Mouse (Mus musculus) splenic B cell, adult 2 months (primary cell): ENCODE measurements around the gene Stk16.

Experiments used
- DNase-seq: peaks from one replicate; pipeline ENCODE4 v3.0.0-alpha.2; 2011; ENCODE audit warnings: low read depth, low spot score
- H3K27me3 ChIP-seq: 2 replicates; pipeline ENCODE4 v1.6.1; 2012; ENCODE audit warnings: mild to moderate bottlenecking, low read length, moderate library complexity, mixed read lengths; ENCODE audit not compliant: control insufficient read depth, poor library complexity, insufficient read depth, severe bottlenecking
- H3K36me3 ChIP-seq: 2 replicates; pipeline ENCODE4 v1.6.1; 2012; ENCODE audit warnings: mild to moderate bottlenecking, low read length, moderate library complexity, mixed read lengths; ENCODE audit not compliant: control insufficient read depth, poor library complexity, insufficient read depth, severe bottlenecking

Gene Stk16

DNA sequence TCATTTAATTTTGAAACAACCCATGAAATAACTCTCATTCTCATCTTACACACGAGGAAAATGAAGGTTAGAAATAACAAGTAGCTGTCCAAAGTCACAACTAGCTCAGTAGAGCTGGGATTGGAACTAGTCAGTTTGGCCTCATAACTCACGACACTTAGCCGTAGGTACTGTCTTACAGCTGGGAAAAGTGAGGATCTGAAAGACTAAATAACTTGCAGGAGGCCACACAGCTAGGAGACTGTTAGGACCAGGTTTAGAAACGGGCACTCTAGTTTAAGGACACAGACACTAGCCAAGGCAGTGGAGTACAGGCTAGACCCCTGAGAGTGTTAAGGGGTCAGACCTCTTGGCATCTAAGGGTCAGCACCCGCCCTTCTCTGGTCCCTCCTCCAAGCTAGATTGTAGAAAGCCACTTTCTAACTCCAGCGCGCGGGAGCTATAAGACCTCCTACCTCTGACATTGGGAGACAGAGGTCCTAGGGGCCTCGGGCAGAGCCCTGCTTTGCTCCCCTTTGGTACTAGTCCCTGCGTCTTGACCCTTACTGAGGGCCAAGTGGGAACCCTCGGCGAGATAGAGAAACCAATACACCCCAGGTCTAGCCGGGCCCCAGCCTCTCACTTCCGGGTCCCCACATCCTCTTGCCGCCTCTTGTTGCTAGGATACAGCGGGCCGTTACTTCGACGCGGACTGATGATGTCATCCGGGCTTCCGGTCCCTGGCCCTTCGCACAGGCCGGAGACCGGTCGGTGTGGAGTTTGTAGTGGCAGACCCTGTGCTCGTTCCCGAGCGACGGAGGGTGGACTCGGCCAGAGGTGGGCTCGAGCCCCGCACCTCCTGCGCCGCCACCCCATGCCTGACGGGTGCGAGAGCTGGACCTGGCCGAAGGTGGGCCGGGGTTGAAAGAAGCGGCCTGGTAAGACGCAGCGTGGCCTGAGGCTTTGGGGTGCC lies at the start of gene Stk16, which contains the start of gene Glb1l:
Gene Stk16 (plus strand): TSS at position 703 of the 952 bp plus-strand sequence.
Gene Glb1l (minus strand): TSS at position 678 of the 952 bp plus-strand sequence.
- Histone ChIP-seq H3K27me3 (no peaks in the 10 kb centered on the region), H3K36me3 (peaks cover 10% of the 10 kb centered on the region; the same call in 1 of the 2 replicates)
- peak; percentile 97 for DNase-seq

GRCm38 (mm10) chr1:75168093-75168471 lies 42.6 kb upstream of the Stk16 start:
- Histone ChIP-seq H3K36me3 (peaks cover 7% of the 10 kb centered on the region), H3K27me3 (no peaks in the 10 kb centered on the region)
- no peak for DNase-seq

DNA sequence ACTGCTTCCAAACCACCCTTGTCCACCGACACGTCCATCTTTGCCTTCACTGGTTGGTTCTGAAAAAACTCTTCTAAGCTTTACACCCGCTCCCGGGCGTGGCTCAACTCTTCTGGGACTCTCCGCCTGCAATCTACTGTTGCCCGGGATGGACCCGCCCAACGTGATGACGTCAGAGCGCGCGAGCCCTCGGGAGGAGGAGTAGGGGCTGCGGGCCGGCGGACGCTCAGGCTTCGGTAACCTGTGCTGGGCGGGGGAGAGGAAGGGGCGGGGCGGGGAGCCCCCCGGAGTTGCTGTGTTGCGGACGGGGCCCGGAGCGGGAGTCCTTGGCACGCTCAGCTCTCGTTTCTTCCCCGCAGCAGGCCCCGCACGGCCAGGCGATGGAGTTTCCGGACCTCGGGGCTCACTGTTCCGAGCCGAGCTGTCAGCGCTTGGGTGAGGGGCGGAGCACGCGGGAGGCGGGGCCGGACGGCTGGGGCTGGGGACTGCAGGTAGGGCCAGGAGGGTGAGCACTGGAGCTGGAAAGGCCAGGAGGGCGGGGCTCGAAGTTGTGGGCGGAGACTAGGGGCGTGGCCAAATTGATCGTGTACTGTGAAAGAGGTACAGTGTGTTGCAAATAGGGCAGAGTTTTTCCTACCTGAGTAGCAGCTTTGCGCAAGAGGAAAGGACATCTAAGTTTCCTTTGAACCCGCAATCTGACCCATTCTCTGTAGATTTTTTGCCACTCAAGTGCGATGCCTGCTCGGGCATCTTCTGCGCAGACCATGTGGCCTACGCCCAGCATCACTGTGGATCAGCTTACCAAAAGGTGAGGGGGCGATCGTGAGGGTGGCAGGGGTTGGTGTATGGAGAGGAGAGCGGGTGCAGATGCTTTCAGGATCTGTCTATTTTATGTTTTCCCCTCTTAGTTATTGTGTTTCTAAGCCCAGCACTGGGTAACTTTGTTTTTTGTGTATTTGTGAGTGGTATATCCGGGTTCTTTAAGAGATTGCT lies 41.9 kb upstream of the Stk16 start, which contains the start of gene Zfand2b:
Gene Zfand2b (plus strand): TSS at position 175 of the 993 bp plus-strand sequence.
- peak; percentile 97 for DNase-seq
- Histone ChIP-seq H3K36me3 (peaks cover 8% of the 10 kb centered on the region), H3K27me3 (no peaks in the 10 kb centered on the region)

DNA sequence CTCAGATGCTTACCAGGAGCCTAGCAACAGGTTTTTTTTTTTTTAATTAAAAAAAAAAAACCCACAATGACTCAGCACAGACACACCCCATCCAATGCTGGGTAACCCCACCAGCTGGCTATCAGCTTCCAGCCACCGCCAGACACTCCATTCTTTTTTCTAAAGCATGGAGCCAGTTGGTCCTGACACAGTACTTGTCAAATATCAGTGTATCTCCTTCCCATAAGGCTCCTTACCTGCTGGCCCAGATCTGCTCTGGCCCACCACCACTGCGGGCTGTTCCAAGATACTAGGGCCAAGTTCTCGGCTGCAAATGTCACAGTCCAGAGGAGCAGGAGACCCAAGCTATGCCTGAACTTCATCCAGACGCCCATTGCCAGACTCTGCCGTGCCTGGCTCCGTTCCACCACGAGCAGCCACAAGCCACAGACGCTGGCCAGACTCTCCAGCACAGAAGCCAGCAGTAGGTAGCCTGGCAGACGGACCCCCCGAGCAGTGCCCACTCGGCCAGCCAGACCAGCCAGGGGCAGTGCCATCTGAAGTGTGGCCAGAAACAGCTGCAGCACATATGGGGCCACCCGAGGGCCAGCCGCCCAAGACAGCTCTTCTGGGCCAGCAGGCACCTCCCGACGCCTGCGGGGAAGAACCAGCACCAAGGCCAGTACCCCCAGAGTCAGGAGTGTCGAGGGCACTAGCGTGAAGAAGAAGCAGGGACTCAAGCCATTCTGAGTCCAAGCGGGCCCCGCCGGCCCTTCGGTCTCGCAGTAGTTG lies 31.1 kb upstream of the Stk16 start:
- no peaks in the 10 kb centered on the region; the same call in none of the 2 replicates for H3K36me3 ChIP-seq
- no peak for DNase-seq

GRCm38 (mm10) chr1:75180105-75180590 lies 30.5 kb upstream of the Stk16 start, which contains the start of gene Abcb6:
Gene Abcb6 (minus strand): TSS chr1:75180392.
- peak; percentile 85 for DNase-seq
- no peaks in the 10 kb centered on the region; the same call in none of the 2 replicates for H3K36me3 ChIP-seq
- H3K27me3 ChIP-seq = no peaks in the 10 kb centered on the region

More for the DNA sequence above, 31.1 kb upstream of the Stk16 start:
- H3K27me3 ChIP-seq = no peaks in the 10 kb centered on the region

GRCm38 (mm10) chr1:75180741-75181140 lies 29.9 kb upstream of the Stk16 start:
- DNase-seq = no peak
- no peaks in the 10 kb centered on the region for H3K27me3 ChIP-seq
- no peaks in the 10 kb centered on the region; the same call in none of the 2 replicates for H3K36me3 ChIP-seq

GRCm38 (mm10) chr1:75181377-75181870 lies 29.2 kb upstream of the Stk16 start:
- DNase-seq = no peak
- no peaks in the 10 kb centered on the region for H3K27me3 ChIP-seq

DNA sequence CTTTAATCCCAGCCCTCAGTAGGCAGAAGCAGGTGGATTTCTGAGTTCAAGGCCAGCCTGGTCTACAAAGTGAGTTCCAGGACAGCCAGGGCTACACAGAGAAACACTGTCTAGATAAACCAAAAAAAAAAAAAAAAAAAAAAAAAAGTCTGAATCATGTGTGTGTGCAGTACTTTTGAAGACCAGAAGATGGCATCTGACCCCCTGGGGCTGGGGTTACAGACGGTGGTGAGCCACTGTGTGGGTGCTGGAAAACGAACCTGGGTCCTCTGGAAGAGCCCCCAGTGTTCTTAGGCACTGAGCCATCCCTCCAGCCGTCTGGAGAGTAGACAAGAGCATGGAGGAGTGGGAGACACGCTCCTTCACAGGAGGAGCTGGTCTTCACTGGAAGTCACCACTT lies 28.5 kb upstream of the Stk16 start:
- Histone ChIP-seq H3K27me3 (no peaks in the 10 kb centered on the region), H3K36me3 (no peaks in the 10 kb centered on the region; the same call in none of the 2 replicates)
- no peak for DNase-seq

More at GRCm38 (mm10) chr1:75181377-75181870, 29.2 kb upstream of the Stk16 start:
- H3K36me3 ChIP-seq = no peaks in the 10 kb centered on the region; the same call in none of the 2 replicates

- peaks cover 2% of the 10 kb centered on the region for H3K36me3 ChIP-seq
- no peaks in the 10 kb centered on the region for H3K27me3 ChIP-seq
- no peak for DNase-seq
These were observed 25.1 kb upstream of the Stk16 start for GRCm38 (mm10) chr1:75185495-75185894.

GRCm38 (mm10) chr1:75187126-75187525 lies 23.5 kb upstream of the Stk16 start:
- DNase-seq = no peak
- peaks cover 2% of the 10 kb centered on the region for H3K36me3 ChIP-seq
- no peaks in the 10 kb centered on the region for H3K27me3 ChIP-seq

DNA sequence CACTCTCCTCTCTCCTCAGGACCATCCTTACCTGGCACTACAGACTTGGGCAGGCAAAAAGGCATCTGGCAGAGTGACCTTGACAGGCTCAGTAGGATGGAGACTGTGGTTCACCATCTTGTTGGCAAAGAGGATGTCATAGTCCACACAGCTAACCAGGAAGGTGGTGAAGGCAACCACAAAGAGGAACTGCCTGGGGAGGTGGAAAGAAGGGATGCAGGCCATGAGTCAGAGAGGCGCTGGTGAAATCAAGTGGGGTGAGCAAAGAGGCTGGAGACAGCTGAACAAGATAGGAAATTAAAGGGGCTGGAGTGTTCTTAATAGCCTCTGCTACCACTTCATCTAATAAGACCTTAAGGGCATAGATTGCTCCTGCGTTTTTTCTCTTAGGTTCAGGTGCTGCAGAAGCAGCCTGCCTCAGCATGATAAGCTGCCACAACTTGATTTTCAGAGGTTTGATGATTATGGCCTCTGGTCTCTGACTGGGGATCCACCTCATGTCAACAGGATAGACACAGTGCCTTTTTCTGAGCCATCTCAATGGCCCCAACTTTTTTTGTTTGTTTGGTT lies 22.6 kb upstream of the Stk16 start:
- DNase-seq = no peak
- no peaks in the 10 kb centered on the region for H3K27me3 ChIP-seq
- H3K36me3 ChIP-seq = peaks cover 2% of the 10 kb centered on the region

DNA sequence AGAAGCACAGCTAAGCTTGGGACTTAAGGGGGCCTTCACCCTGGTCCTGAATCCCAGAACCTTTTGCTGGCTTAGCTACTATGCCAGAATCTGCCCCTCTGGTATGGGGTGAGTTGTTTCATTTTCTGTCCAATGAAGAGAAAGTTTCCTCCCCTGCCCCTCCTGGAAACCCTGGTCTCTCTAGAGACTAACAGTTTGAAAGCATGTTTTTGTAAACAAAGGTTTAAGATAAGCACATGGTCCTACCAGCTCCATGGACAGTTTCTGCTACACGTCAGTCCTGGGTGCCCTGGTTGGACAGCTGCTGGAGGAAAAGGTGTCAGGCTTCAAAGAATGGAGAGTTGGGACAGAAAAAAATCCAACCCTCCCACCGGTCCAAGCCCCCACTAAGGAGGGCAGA lies 20.1 kb upstream of the Stk16 start:
- DNase-seq = no peak
- Histone ChIP-seq H3K36me3 (peaks cover 2% of the 10 kb centered on the region), H3K27me3 (no peaks in the 10 kb centered on the region)

DNA sequence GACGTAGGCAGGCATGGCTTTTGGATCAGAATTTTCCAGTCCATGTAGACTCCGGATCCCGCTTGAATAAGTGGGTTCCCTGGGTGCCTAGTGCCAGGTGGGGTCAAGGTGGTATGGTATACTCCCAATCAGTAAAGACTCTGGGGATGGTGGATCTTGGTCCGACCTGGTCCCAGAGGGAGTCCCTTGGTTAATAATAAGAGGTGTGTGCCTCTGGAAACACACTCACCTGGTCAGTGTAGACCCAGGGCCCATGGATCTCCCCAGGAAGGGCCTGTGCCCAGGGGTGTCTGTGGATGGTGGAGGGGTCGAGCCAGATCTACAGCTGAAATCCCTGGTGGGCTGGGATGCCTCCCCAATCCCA lies 19.4 kb upstream of the Stk16 start:
- no peak for DNase-seq
- Histone ChIP-seq H3K27me3 (no peaks in the 10 kb centered on the region), H3K36me3 (peaks cover 2% of the 10 kb centered on the region)
